Mouse (Mus musculus) left cerebral cortex, postnatal 14 days (tissue): ENCODE measurements around the gene Cdh15. TPM values are rescaled to one million over a fixed set of nuclear protein-coding genes. Genes with fewer than 3 reads are reported as not detected.

Experiments used
- DNase-seq, 2 experiments: peaks; one replicate each; pipeline ENCODE4 v3.0.0; 2021 to 2022; ENCODE audit warnings: low spot score in 2 of 2, mixed read lengths in 1 of 2
- intact Hi-C: fragments of 180-260 bp; cut with DNase I; formaldehyde crosslinking; loops from one replicate; pipeline ENCODE4 v1.15.1; 2025
- long read RNA-seq, 2 experiments: library from polyadenylated mRNA; stranded (forward); transcript quantifications; one replicate each; pipeline ENCODE4 v2.0.0; 2021
- total RNA-seq, 2 experiments: library from RNA; stranded (reverse); gene quantifications; 2 replicates each; pipeline ENCODE4 v1.2.3; 2021

The Cdh15 gene
- 1 to 10 TPM; 1.1 TPM for total RNA-seq
- long read RNA-seq, experiment 1, partial matches to known transcripts, result 6 of 6 reads
- long read RNA-seq, experiment 1, other reads (novel, unspliced or antisense), result 0 of 6 reads
- long read RNA-seq, experiment 2, partial matches to known transcripts, result 1 of 1 reads
- long read RNA-seq, experiment 2, other reads (novel, unspliced or antisense), result 0 of 1 reads

- intact Hi-C loops, result no loop called here
- peak; percentile 37 to 53 for DNase-seq
These were observed at the start of gene Cdh15 for GRCm38 (mm10) chr8:122847829-122848561. Gene Cdh15 (plus strand): TSS chr8:122847966.

GRCm38 (mm10) chr8:122803906-122804761 is 43.6 kb upstream of the Cdh15 start:
- intact Hi-C loops, result no loop called here
- peak; percentile 19 to 24 for DNase-seq

GRCm38 (mm10) chr8:122805349-122805748 is 42.4 kb upstream of the Cdh15 start:
- peak; percentile 38 to 44 for DNase-seq
- intact Hi-C loops, result no loop called here

- intact Hi-C loops, result no loop called here
- DNase-seq, result no peak
These were observed 40.7 kb upstream of the Cdh15 start for GRCm38 (mm10) chr8:122806956-122807538.

- intact Hi-C loops, result no loop called here
- no peak for DNase-seq
These were observed 39.9 kb upstream of the Cdh15 start for GRCm38 (mm10) chr8:122807907-122808306.

- no peak for DNase-seq
- intact Hi-C loops, result no loop called here
These were observed 37.4 kb upstream of the Cdh15 start for GRCm38 (mm10) chr8:122810376-122810775.

- intact Hi-C loops, result no loop called here
- no peak for DNase-seq
These were observed 35.8 kb upstream of the Cdh15 start for GRCm38 (mm10) chr8:122811870-122812494.

GRCm38 (mm10) chr8:122812610-122813250 is 35.0 kb upstream of the Cdh15 start:
- DNase-seq, result no peak
- intact Hi-C loops, result no loop called here

- intact Hi-C loops, result no loop called here
- peak in 1 of 2 experiments; percentile 17 for DNase-seq
These were observed 33.2 kb upstream of the Cdh15 start for GRCm38 (mm10) chr8:122814608-122815007.

GRCm38 (mm10) chr8:122816965-122817364 is 30.8 kb upstream of the Cdh15 start:
- no peak for DNase-seq
- intact Hi-C loops, result no loop called here

GRCm38 (mm10) chr8:122817724-122818496 is 29.9 kb upstream of the Cdh15 start:
- intact Hi-C loops, result no loop called here
- no peak for DNase-seq

- intact Hi-C loops, result no loop called here
- DNase-seq, result no peak
These were observed 28.0 kb upstream of the Cdh15 start for GRCm38 (mm10) chr8:122819776-122820175.

- no peak for DNase-seq
- intact Hi-C loops, result no loop called here
These were observed 23.2 kb upstream of the Cdh15 start for GRCm38 (mm10) chr8:122824571-122824970.

- intact Hi-C loops, result no loop called here
- DNase-seq, result no peak
These were observed 22.8 kb upstream of the Cdh15 start for GRCm38 (mm10) chr8:122824986-122825385.

- DNase-seq, result no peak
- intact Hi-C loops, result no loop called here
These were observed 22.4 kb upstream of the Cdh15 start for GRCm38 (mm10) chr8:122825408-122825807.

- no peak for DNase-seq
- intact Hi-C loops, result no loop called here
These were observed 18.4 kb upstream of the Cdh15 start for GRCm38 (mm10) chr8:122829396-122829795.

- DNase-seq, result peak; percentile 91 to 96
- intact Hi-C loops, result loop anchor here (2.0 to 5.0 kb wide), 3 partner anchors 152 to 328 kb away; no protein-coding TSS in a partner anchor
These were observed 17.3 kb upstream of the Cdh15 start for GRCm38 (mm10) chr8:122830349-122831061.
